In the genomic region with DNA sequence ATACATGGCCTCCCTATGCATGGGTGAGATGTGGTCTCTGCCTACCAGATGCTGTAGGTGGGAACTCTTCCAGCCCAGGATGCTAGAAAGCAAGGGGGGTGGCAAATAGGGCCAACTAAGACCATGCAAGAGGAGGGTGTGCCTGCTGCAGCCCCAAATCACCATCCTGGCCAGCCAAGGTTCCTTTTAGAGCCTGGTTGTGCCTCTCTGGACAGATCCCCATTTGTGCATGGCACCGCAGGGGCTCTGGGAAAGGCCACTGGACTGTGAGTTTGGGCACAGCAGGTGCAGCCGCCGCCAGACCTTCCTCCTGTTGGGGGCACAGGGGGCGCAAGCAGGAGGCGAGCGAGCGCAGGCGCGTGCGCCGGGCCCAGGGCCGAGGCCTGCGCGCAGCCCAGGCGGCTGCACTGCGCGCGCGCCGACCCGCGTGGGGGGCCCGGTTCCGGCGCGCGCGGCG, we compare ENCODE assay signal across 8 mouse cellular contexts. TPM values are rescaled to one million over a fixed set of nuclear protein-coding genes. Genes with fewer than 3 reads are reported as not detected.
DNase-seq lines count a peak whose midpoint lies in the region; ATAC-seq lines count a peak whose summit lies in the region.

No protein-coding gene starts in this region.

- H3K9me3 ChIP-seq in hindbrain, embryonic 16.5 days (ENCODE audit: control insufficient read depth, low read length): peaks cover 2% of the 10 kb centered on the region
- no peaks in the 10 kb centered on the region for H3K9me3 ChIP-seq in liver, embryonic 16.5 days (replicated peaks; ENCODE audit: control insufficient read depth, low read length)
- H3K9me3 ChIP-seq in stomach, embryonic 15.5 days: no peaks in the 10 kb centered on the region

- peak overlapping the region; percentile 94 for H3K4me3 ChIP-seq in hindbrain, embryonic 16.5 days (ENCODE audit: low read length)
- peak overlapping the region; percentile 33 for H3K4me3 ChIP-seq in liver, embryonic 16.5 days (ENCODE audit: low read depth, low read length)
- H3K4me3 ChIP-seq in stomach, embryonic 15.5 days (replicated peaks): peak overlapping the region; percentile 63

- H3K9ac ChIP-seq in hindbrain, embryonic 16.5 days (ENCODE audit: low read depth, low read length): peak overlapping the region; percentile 96
- H3K9ac ChIP-seq in liver, embryonic 16.5 days (ENCODE audit: low read depth, low read length): no peak overlapping the region
- peak overlapping the region; percentile 38; the same call in 1 of the 2 replicates for H3K9ac ChIP-seq in stomach, embryonic 15.5 days

- WGBS in hindbrain, embryonic 16.5 days: under 1% methylated on average over 21 of the region's 29 CpGs
- WGBS in liver, embryonic 16.5 days (ENCODE audit: insufficient replicate concordance): 3% methylated on average over 13 of the region's 29 CpGs
- WGBS in stomach, embryonic 15.5 days: under 1% methylated on average over 29 of the region's 29 CpGs

- H3K36me3 ChIP-seq in hindbrain, embryonic 16.5 days (ENCODE audit: control insufficient read depth, insufficient read depth, low read length): no peaks in the 10 kb centered on the region
- no peaks in the 10 kb centered on the region for H3K36me3 ChIP-seq in liver, embryonic 16.5 days (ENCODE audit: control insufficient read depth, insufficient read depth)
- no peaks in the 10 kb centered on the region for H3K36me3 ChIP-seq in stomach, embryonic 15.5 days

- H3K27me3 ChIP-seq in hindbrain, embryonic 16.5 days (replicated peaks; ENCODE audit: control insufficient read depth, insufficient read depth, low read length): no peaks in the 10 kb centered on the region
- H3K27me3 ChIP-seq in liver, embryonic 16.5 days (ENCODE audit: control insufficient read depth, insufficient read depth, low read depth, low read length): peaks cover 22% of the 10 kb centered on the region
- H3K27me3 ChIP-seq in stomach, embryonic 15.5 days (replicated peaks): no peaks in the 10 kb centered on the region; the same call in 1 of the 2 replicates

- H3K4me1 ChIP-seq in hindbrain, embryonic 16.5 days (ENCODE audit: control insufficient read depth, insufficient read depth, low read depth, low read length): peaks cover 10% of the 10 kb centered on the region
- no peaks in the 10 kb centered on the region for H3K4me1 ChIP-seq in liver, embryonic 16.5 days (ENCODE audit: control insufficient read depth, low read depth, low read length)
- no peaks in the 10 kb centered on the region for H3K4me1 ChIP-seq in stomach, embryonic 15.5 days

- DNase-seq in cerebellum, postnatal 10 days: peak; percentile 65 to 79
- no peak for DNase-seq in cerebellum, adult 8-10 months
- DNase-seq in thymus, postnatal 14 days: peak; percentile 5
- DNase-seq in thymus, postnatal 0 days (ENCODE audit: low spot score): no peak
- DNase-seq in urinary bladder, postnatal 10 days (ENCODE audit: low spot score): no peak

- H3K27ac ChIP-seq in hindbrain, embryonic 16.5 days (ENCODE audit: low read depth, low read length): peak overlapping the region; percentile 87
- H3K27ac ChIP-seq in liver, embryonic 16.5 days (ENCODE audit: low read length): no peak overlapping the region
- H3K27ac ChIP-seq in stomach, embryonic 15.5 days: no peak overlapping the region

- H3K4me2 ChIP-seq in hindbrain, embryonic 16.5 days (ENCODE audit: low read length): peak overlapping the region; percentile 82
- H3K4me2 ChIP-seq in liver, embryonic 16.5 days (ENCODE audit: low read depth, low read length): peak overlapping the region; percentile 17
- peak overlapping the region; percentile 83 for H3K4me2 ChIP-seq in stomach, embryonic 15.5 days

- ATAC-seq in hindbrain, embryonic 16.5 days: peak; percentile 95
- ATAC-seq in liver, embryonic 16.5 days (ENCODE audit: low read depth): no peak
- peak; percentile 73 for ATAC-seq in stomach, embryonic 15.5 days (ENCODE audit: insufficient read depth, low FRiP score, low read depth)

RNA-seq across cellular contexts. Expression of gene Clip4, which starts 14.0 kb away (rescaled TPM):
- polyA plus RNA-seq in thymus, postnatal 0 days (2015; fragmentation: Nextera tagmentation; extraction: Ambion mirVana): 30.4 and 32.5 TPM in 2 replicates
- polyA plus RNA-seq in hindbrain, embryonic 16.5 days (2015; fragmentation: Nextera tagmentation; extraction: Ambion mirVana): 15.1 and 15.3 TPM in 2 replicates
- polyA plus RNA-seq in liver, embryonic 16.5 days (2015; fragmentation: Nextera tagmentation; extraction: Ambion mirVana): 0.19 and 0.28 TPM in 2 replicates
- polyA plus RNA-seq in stomach, embryonic 15.5 days (2015; fragmentation: Nextera tagmentation; extraction: Ambion mirVana): 6.3 and 7.2 TPM in 2 replicates

RNA-seq across cellular contexts. Expression of gene Pcare, which starts 29.6 kb away (rescaled TPM):
- not detected in 2 replicates for polyA plus RNA-seq in thymus, postnatal 0 days (2015; fragmentation: Nextera tagmentation; extraction: Ambion mirVana)
- 0.03 TPM in 1 of 2 replicates, not detected in the other for polyA plus RNA-seq in hindbrain, embryonic 16.5 days (2015; fragmentation: Nextera tagmentation; extraction: Ambion mirVana)
- polyA plus RNA-seq in liver, embryonic 16.5 days (2015; fragmentation: Nextera tagmentation; extraction: Ambion mirVana): 0.01 and 0.02 TPM in 2 replicates
- not detected in 2 replicates for polyA plus RNA-seq in stomach, embryonic 15.5 days (2015; fragmentation: Nextera tagmentation; extraction: Ambion mirVana)

Comparison
In these comparisons a context has a peak if more than half of its experiments do, and no peak if none do; other contexts are left out.
1. DNase-seq: peak in cerebellum, postnatal 10 days (2 of 2) and thymus, postnatal 14 days (single experiment); none in cerebellum, adult 8-10 months (single experiment), thymus, postnatal 0 days (single experiment) and urinary bladder, postnatal 10 days (single experiment).
2. H3K4me2 ChIP-seq: peak in every context shown above with its lines; median percentile 83 in stomach, embryonic 15.5 days; 82 in hindbrain, embryonic 16.5 days; 17 in liver, embryonic 16.5 days.
3. H3K4me3 ChIP-seq: peak in every context shown above with its lines; median percentile 94 in hindbrain, embryonic 16.5 days; 63 in stomach, embryonic 15.5 days; 33 in liver, embryonic 16.5 days.